Mouse (Mus musculus): ENCODE measurements at regions not wholly inside any gene's neighbourhood (a gene's known extent, or its start where the extent isn't known, plus 50 kb on each side); places are given as distances from the start of the nearest gene placed in this dataset.

- ATAC-seq (ENCODE audit: insufficient number of reproducible peaks, low FRiP score, low TSS enrichment, low read depth) (no peak), DNase-seq (ENCODE audit: low spot score) (no peak)
- no peak overlapping the region for H3K9ac ChIP-seq (ENCODE audit: low read length)
- no peaks in the 10 kb centered on the region; the same call in 1 of the 2 replicates for H3K36me3 ChIP-seq (ENCODE audit: control insufficient read depth, insufficient read depth, low read length)
- no peaks in the 10 kb centered on the region for H3K27me3 ChIP-seq (ENCODE audit: control insufficient read depth, insufficient read depth, low read length)
- no peaks in the 10 kb centered on the region for H3K9me3 ChIP-seq (ENCODE audit: control insufficient read depth, low read length)
- no peak overlapping the region for H3K27ac ChIP-seq (replicated peaks; ENCODE audit: low read depth, low read length)
- no peak overlapping the region for H3K4me3 ChIP-seq (ENCODE audit: low read depth, low read length)
- no peak overlapping the region for H3K4me2 ChIP-seq (ENCODE audit: low read depth, severe bottlenecking)
- no peaks in the 10 kb centered on the region for H3K4me1 ChIP-seq (ENCODE audit: control insufficient read depth, insufficient read depth, low read length)
- 79% methylated on average over 1 of the region's 1 CpGs for whole genome bisulfite sequencing
Observed at GRCm38 (mm10) chr10:16574568-16574967, 1148.5 kb upstream of the Cited2 start.

- H3K4me1 ChIP-seq (ENCODE audit: control insufficient read depth, insufficient read depth, low read length), result no peaks in the 10 kb centered on the region
- no peak for ATAC-seq (ENCODE audit: insufficient number of reproducible peaks, low FRiP score, low TSS enrichment, low read depth)
- DNase-seq (ENCODE audit: low spot score), result no peak
- no peak overlapping the region for H3K4me2 ChIP-seq (ENCODE audit: low read depth, severe bottlenecking)
- H3K4me3 ChIP-seq (ENCODE audit: low read depth, low read length), result no peak overlapping the region
- no peak overlapping the region for H3K27ac ChIP-seq (replicated peaks; ENCODE audit: low read depth, low read length)
- no peak overlapping the region for H3K9ac ChIP-seq (ENCODE audit: low read length)
- H3K27me3 ChIP-seq (ENCODE audit: control insufficient read depth, insufficient read depth, low read length), result no peaks in the 10 kb centered on the region
- H3K36me3 ChIP-seq (ENCODE audit: control insufficient read depth, insufficient read depth, low read length), result no peaks in the 10 kb centered on the region
- H3K9me3 ChIP-seq (ENCODE audit: control insufficient read depth, low read length), result no peaks in the 10 kb centered on the region
- 83% methylated on average over 4 of the region's 4 CpGs for WGBS
Observed at GRCm38 (mm10) chr10:16578554-16579078, 1144.4 kb upstream of the Cited2 start.

GRCm38 (mm10) chr10:16580200-16580599, 1142.8 kb upstream of the Cited2 start:
- DNase-seq (ENCODE audit: low spot score) (no peak), ATAC-seq (ENCODE audit: insufficient number of reproducible peaks, low FRiP score, low TSS enrichment, low read depth) (no peak)
- H3K36me3 ChIP-seq (ENCODE audit: control insufficient read depth, insufficient read depth, low read length), result no peaks in the 10 kb centered on the region
- H3K9ac ChIP-seq (ENCODE audit: low read length), result no peak overlapping the region
- H3K4me1 ChIP-seq (ENCODE audit: control insufficient read depth, insufficient read depth, low read length), result no peaks in the 10 kb centered on the region
- no peak overlapping the region for H3K27ac ChIP-seq (replicated peaks; ENCODE audit: low read depth, low read length)
- H3K9me3 ChIP-seq (ENCODE audit: control insufficient read depth, low read length), result no peaks in the 10 kb centered on the region
- H3K4me2 ChIP-seq (ENCODE audit: low read depth, severe bottlenecking), result no peak overlapping the region
- no peaks in the 10 kb centered on the region for H3K27me3 ChIP-seq (ENCODE audit: control insufficient read depth, insufficient read depth, low read length)
- WGBS, result 93% methylated on average over 3 of the region's 3 CpGs
- H3K4me3 ChIP-seq (ENCODE audit: low read depth, low read length), result no peak overlapping the region

GRCm38 (mm10) chr10:16588833-16589232, 1134.2 kb upstream of the Cited2 start:
- 75% methylated on average over 2 of the region's 2 CpGs for WGBS
- Histone ChIP-seq H3K4me2 (ENCODE audit: low read depth, severe bottlenecking) (no peak overlapping the region), H3K9ac (ENCODE audit: low read length) (no peak overlapping the region), H3K9me3 (ENCODE audit: control insufficient read depth, low read length) (no peaks in the 10 kb centered on the region), H3K4me1 (ENCODE audit: control insufficient read depth, insufficient read depth, low read length) (no peaks in the 10 kb centered on the region), H3K27ac (replicated peaks; ENCODE audit: low read depth, low read length) (no peak overlapping the region), H3K36me3 (ENCODE audit: control insufficient read depth, insufficient read depth, low read length) (no peaks in the 10 kb centered on the region), H3K4me3 (ENCODE audit: low read depth, low read length) (no peak overlapping the region), H3K27me3 (ENCODE audit: control insufficient read depth, insufficient read depth, low read length) (no peaks in the 10 kb centered on the region)
- DNase-seq (ENCODE audit: low spot score), result no peak
- no peak for ATAC-seq (ENCODE audit: insufficient number of reproducible peaks, low FRiP score, low TSS enrichment, low read depth)

- H3K9ac ChIP-seq (ENCODE audit: low read length), result no peak overlapping the region
- no peak overlapping the region for H3K4me2 ChIP-seq (ENCODE audit: low read depth, severe bottlenecking)
- H3K36me3 ChIP-seq (ENCODE audit: control insufficient read depth, insufficient read depth, low read length), result no peaks in the 10 kb centered on the region
- no peaks in the 10 kb centered on the region for H3K9me3 ChIP-seq (ENCODE audit: control insufficient read depth, low read length)
- H3K27me3 ChIP-seq (ENCODE audit: control insufficient read depth, insufficient read depth, low read length), result no peaks in the 10 kb centered on the region
- H3K4me1 ChIP-seq (ENCODE audit: control insufficient read depth, insufficient read depth, low read length), result no peaks in the 10 kb centered on the region
- WGBS, result 89% methylated on average over 3 of the region's 3 CpGs
- H3K27ac ChIP-seq (replicated peaks; ENCODE audit: low read depth, low read length), result no peak overlapping the region
- DNase-seq (ENCODE audit: low spot score) (no peak), ATAC-seq (ENCODE audit: insufficient number of reproducible peaks, low FRiP score, low TSS enrichment, low read depth) (no peak)
- H3K4me3 ChIP-seq (ENCODE audit: low read depth, low read length), result no peak overlapping the region
Observed at GRCm38 (mm10) chr10:16589399-16589798, 1133.6 kb upstream of the Cited2 start.

GRCm38 (mm10) chr10:16592870-16593269, 1130.1 kb upstream of the Cited2 start:
- H3K27ac ChIP-seq (replicated peaks; ENCODE audit: low read depth, low read length), result no peak overlapping the region
- H3K4me3 ChIP-seq (ENCODE audit: low read depth, low read length), result no peak overlapping the region
- no peak overlapping the region for H3K9ac ChIP-seq (ENCODE audit: low read length)
- no peaks in the 10 kb centered on the region for H3K4me1 ChIP-seq (ENCODE audit: control insufficient read depth, insufficient read depth, low read length)
- no peak for ATAC-seq (ENCODE audit: insufficient number of reproducible peaks, low FRiP score, low TSS enrichment, low read depth)
- WGBS, result 87% methylated on average over 4 of the region's 4 CpGs
- H3K9me3 ChIP-seq (ENCODE audit: control insufficient read depth, low read length), result no peaks in the 10 kb centered on the region
- no peaks in the 10 kb centered on the region for H3K27me3 ChIP-seq (ENCODE audit: control insufficient read depth, insufficient read depth, low read length)
- no peaks in the 10 kb centered on the region for H3K36me3 ChIP-seq (ENCODE audit: control insufficient read depth, insufficient read depth, low read length)
- no peak for DNase-seq (ENCODE audit: low spot score)
- no peak overlapping the region for H3K4me2 ChIP-seq (ENCODE audit: low read depth, severe bottlenecking)

GRCm38 (mm10) chr10:16600041-16600440, 1123.0 kb upstream of the Cited2 start:
- H3K4me1 ChIP-seq (ENCODE audit: control insufficient read depth, insufficient read depth, low read length), result no peaks in the 10 kb centered on the region
- no peak overlapping the region for H3K4me2 ChIP-seq (ENCODE audit: low read depth, severe bottlenecking)
- H3K9me3 ChIP-seq (ENCODE audit: control insufficient read depth, low read length), result no peaks in the 10 kb centered on the region
- DNase-seq (ENCODE audit: low spot score) (no peak), ATAC-seq (ENCODE audit: insufficient number of reproducible peaks, low FRiP score, low TSS enrichment, low read depth) (no peak)
- H3K4me3 ChIP-seq (ENCODE audit: low read depth, low read length), result no peak overlapping the region
- H3K27ac ChIP-seq (replicated peaks; ENCODE audit: low read depth, low read length), result no peak overlapping the region
- 88% methylated on average over 1 of the region's 1 CpGs for WGBS
- H3K9ac ChIP-seq (ENCODE audit: low read length), result no peak overlapping the region
- H3K27me3 ChIP-seq (ENCODE audit: control insufficient read depth, insufficient read depth, low read length), result no peaks in the 10 kb centered on the region
- no peaks in the 10 kb centered on the region for H3K36me3 ChIP-seq (ENCODE audit: control insufficient read depth, insufficient read depth, low read length)

GRCm38 (mm10) chr10:16600551-16601224, 1122.3 kb upstream of the Cited2 start:
- H3K36me3 ChIP-seq (ENCODE audit: control insufficient read depth, insufficient read depth, low read length), result no peaks in the 10 kb centered on the region
- H3K4me2 ChIP-seq (ENCODE audit: low read depth, severe bottlenecking), result no peak overlapping the region
- no peak overlapping the region for H3K9ac ChIP-seq (ENCODE audit: low read length)
- H3K4me1 ChIP-seq (ENCODE audit: control insufficient read depth, insufficient read depth, low read length), result no peaks in the 10 kb centered on the region
- H3K27me3 ChIP-seq (ENCODE audit: control insufficient read depth, insufficient read depth, low read length), result no peaks in the 10 kb centered on the region
- 88% methylated on average over 10 of the region's 10 CpGs for WGBS
- H3K4me3 ChIP-seq (ENCODE audit: low read depth, low read length), result no peak overlapping the region
- DNase-seq (ENCODE audit: low spot score) (no peak), ATAC-seq (ENCODE audit: insufficient number of reproducible peaks, low FRiP score, low TSS enrichment, low read depth) (no peak)
- H3K9me3 ChIP-seq (ENCODE audit: control insufficient read depth, low read length), result no peaks in the 10 kb centered on the region
- no peak overlapping the region for H3K27ac ChIP-seq (replicated peaks; ENCODE audit: low read depth, low read length)

GRCm38 (mm10) chr10:16601225-16601595, 1121.8 kb upstream of the Cited2 start:
- Histone ChIP-seq H3K9me3 (ENCODE audit: control insufficient read depth, low read length) (no peaks in the 10 kb centered on the region), H3K36me3 (ENCODE audit: control insufficient read depth, insufficient read depth, low read length) (no peaks in the 10 kb centered on the region), H3K9ac (ENCODE audit: low read length) (no peak overlapping the region), H3K27ac (replicated peaks; ENCODE audit: low read depth, low read length) (no peak overlapping the region), H3K27me3 (ENCODE audit: control insufficient read depth, insufficient read depth, low read length) (no peaks in the 10 kb centered on the region), H3K4me1 (ENCODE audit: control insufficient read depth, insufficient read depth, low read length) (no peaks in the 10 kb centered on the region), H3K4me3 (ENCODE audit: low read depth, low read length) (no peak overlapping the region), H3K4me2 (ENCODE audit: low read depth, severe bottlenecking) (no peak overlapping the region)
- ATAC-seq (ENCODE audit: insufficient number of reproducible peaks, low FRiP score, low TSS enrichment, low read depth) (no peak), DNase-seq (ENCODE audit: low spot score) (no peak)
- 79% methylated on average over 1 of the region's 1 CpGs for WGBS
